Mouse (Mus musculus) CD4-positive, CD25-positive, alpha-beta regulatory T cell, adult 9 weeks (primary cell): ENCODE measurements around the gene Pabpn1. TPM values are rescaled to one million over a fixed set of nuclear protein-coding genes. Genes with fewer than 3 reads are reported as not detected.

Experiments
- polyA plus RNA-seq: library from polyadenylated mRNA; unstranded; fragments of 100-300 nt; shearing (Covaris generic); gene quantifications from one replicate; pipeline ENCODE4 v1.2.1, GENCODE M21; 2017

Pabpn1 gene
- 29.9 TPM for polyA plus RNA-seq

GRCm38 (mm10) chr14:54892200-54892599 is at the start of gene Pabpn1:
Gene Pabpn1, plus strand, starts transcription at chr14:54892500.

DNA sequence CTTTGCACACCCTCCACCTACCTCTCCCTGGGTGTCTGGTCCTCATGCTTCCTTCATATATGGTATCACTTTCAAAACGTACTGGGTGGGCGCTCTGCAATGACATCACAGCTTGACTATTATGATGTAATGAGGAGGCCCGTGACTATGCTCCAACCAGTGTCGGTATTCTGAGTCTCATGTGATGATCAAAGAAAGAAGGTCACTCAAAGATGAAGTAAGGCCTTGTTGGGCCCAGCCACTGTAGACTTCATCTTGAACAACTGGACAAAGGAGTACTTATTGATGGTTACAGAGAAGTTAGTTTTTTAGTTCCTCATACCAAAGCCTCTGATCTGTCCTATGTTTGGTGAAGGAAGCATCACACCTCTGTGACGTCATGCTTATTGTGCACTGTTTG is 21.4 kb upstream of the Pabpn1 start, which contains the start of gene Homez:
TSS of gene Homez (minus strand) at position 101 of the 400 bp plus-strand sequence.

GRCm38 (mm10) chr14:54877048-54877715 is 15.1 kb upstream of the Pabpn1 start, which contains the start of gene Ppp1r3e:
Gene Ppp1r3e, minus strand, starts transcription at chr14:54877550.

DNA sequence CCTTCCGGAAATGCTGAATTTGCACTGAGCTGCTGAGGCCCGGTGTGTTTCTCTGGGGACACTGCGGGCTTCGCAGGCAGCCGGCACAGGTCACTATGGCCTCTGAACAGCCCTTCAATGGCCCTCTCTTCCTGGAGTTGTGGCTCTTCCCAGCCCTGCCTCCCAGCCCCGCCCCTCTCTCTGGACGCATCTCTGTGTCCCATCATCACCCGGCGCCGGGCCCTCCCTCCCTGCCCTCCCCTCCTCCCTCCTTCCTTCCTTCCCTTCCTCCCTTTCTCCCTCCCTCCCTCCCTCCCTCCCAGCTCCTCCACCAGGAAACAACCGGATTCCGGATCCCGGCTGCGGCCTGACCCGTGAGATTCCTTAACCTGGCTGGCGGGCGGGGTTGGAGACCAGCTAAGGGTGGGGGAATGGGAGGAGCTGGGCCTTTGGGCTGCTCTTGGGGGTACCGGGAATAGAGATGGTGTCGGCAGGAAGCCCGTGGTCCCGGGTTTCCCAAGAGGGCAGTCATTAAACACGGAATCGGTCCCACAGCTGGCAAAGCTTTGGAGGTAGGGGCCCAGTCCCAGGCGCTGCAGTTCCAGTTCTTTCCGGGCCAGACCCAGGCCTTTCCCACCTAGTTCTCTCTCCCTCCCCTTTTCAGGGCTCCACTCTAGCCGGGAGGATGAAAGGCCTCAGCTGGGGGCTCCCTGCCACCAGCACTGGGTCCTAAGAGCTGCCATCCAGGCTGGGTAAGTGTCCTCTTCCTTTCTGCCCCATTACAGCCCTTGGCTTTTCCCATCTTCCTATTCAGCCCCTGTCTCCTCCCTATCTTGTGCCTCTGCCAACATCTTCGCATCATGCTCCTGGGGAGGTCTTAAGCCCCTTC is 8.9 kb upstream of the Pabpn1 start, which contains the start of the genes Bcl2l2 and Gm20521:
TSS of gene Bcl2l2 (plus strand) at position 224 of the 868 bp plus-strand sequence.
TSS of gene Gm20521 (plus strand) at position 288 of the 868 bp plus-strand sequence.

DNA sequence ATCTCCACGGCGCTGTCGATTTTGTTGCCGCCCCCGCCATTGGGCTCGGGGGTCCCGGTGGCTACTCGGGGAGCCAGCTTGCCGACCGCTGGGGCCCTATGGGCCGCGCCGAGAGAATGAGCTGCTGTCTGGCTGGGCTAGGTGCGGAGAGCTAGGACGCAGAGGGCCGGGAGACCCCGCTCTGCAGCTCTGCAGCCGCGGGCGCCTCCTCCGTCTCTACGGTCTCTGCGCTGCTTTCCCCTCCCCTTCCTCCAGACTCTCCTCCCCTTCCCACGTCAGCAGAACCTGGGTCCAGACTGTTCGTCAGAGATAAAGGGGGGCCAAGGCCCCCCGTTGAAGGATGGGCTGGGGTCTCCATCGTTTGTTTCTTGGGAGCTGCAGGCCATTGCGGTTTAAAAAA is 20.6 kb downstream of the Pabpn1 start, which contains the start of gene Slc22a17:
TSS of gene Slc22a17 (minus strand) at position 247 of the 400 bp plus-strand sequence.

GRCm38 (mm10) chr14:54925349-54926342 is 33.3 kb downstream of the Pabpn1 start, which contains the start of gene Efs:
Gene Efs, minus strand, starts transcription at chr14:54926126.

GRCm38 (mm10) chr14:54932645-54933150 is 40.4 kb downstream of the Pabpn1 start, which contains the start of gene Il25:
Gene Il25, plus strand, starts transcription at chr14:54932695.

GRCm38 (mm10) chr14:54935904-54936830 is 43.9 kb downstream of the Pabpn1 start, which contains the start of gene Cmtm5:
Gene Cmtm5, plus strand, starts transcription at chr14:54936261.

Other genes starting within 250 kb of the Pabpn1 start
- 93.8 TPM for gene 1700123O20Rik, start 206.3 kb upstream of the Pabpn1 start, polyA plus RNA-seq
- 123 TPM for gene Acin1, start 205.6 kb upstream of the Pabpn1 start, polyA plus RNA-seq
- gene Gm29776, start 193.7 kb upstream of the Pabpn1 start, polyA plus RNA-seq = 0.38 TPM
- gene Cebpe, start 180.3 kb upstream of the Pabpn1 start, polyA plus RNA-seq = not detected
- gene Slc7a8, start 110.6 kb upstream of the Pabpn1 start, polyA plus RNA-seq = 0.24 TPM
- not detected for gene Rnf212b, start 78.4 kb upstream of the Pabpn1 start, polyA plus RNA-seq
- gene Homez, start 21.5 kb upstream of the Pabpn1 start, polyA plus RNA-seq = 3.7 TPM
- 0.45 TPM for gene Ppp1r3e, start 14.9 kb upstream of the Pabpn1 start, polyA plus RNA-seq
- gene Bcl2l2, start 9.1 kb upstream of the Pabpn1 start, polyA plus RNA-seq = 0.31 TPM
- gene Gm20521, start 9.1 kb upstream of the Pabpn1 start, polyA plus RNA-seq = 0.38 TPM
- 1.1 TPM for gene Slc22a17, start 20.6 kb downstream of the Pabpn1 start, polyA plus RNA-seq
- not detected for gene Efs, start 33.6 kb downstream of the Pabpn1 start, polyA plus RNA-seq
- gene Il25, start 40.2 kb downstream of the Pabpn1 start, polyA plus RNA-seq = not detected
- not detected for gene Cmtm5, start 43.8 kb downstream of the Pabpn1 start, polyA plus RNA-seq
- not detected for gene Myh6, start 74.4 kb downstream of the Pabpn1 start, polyA plus RNA-seq
- not detected for gene Gm17428, start 84.4 kb downstream of the Pabpn1 start, polyA plus RNA-seq
- gene Myh7, start 102.1 kb downstream of the Pabpn1 start, polyA plus RNA-seq = not detected
- 152 TPM for gene Ngdn, start 123.0 kb downstream of the Pabpn1 start, polyA plus RNA-seq
- gene Zfhx2, start 199.8 kb downstream of the Pabpn1 start, polyA plus RNA-seq = 13.0 TPM
- 17.0 TPM for gene Thtpa, start 202.3 kb downstream of the Pabpn1 start, polyA plus RNA-seq
- 173 TPM for gene Ap1g2, start 214.1 kb downstream of the Pabpn1 start, polyA plus RNA-seq
- gene Jph4, start 224.4 kb downstream of the Pabpn1 start, polyA plus RNA-seq = not detected